Mouse (Mus musculus): ENCODE measurements at regions not wholly inside any gene's neighbourhood (a gene's known extent, or its start where the extent isn't known, plus 50 kb on each side); places are given as distances from the start of the nearest gene placed in this dataset.

- TF ChIP-seq CTCF (IDR thresholded peaks at IDR 0.05; ENCODE audit: extremely low read depth, insufficient read depth, insufficient read length, insufficient replicate concordance), result no peak
- TF ChIP-seq POLR2A (IDR thresholded peaks at IDR 0.05; ENCODE audit: low read depth, low read length), result no peak
These were observed 191.2 kb downstream of the Hs3st3b1 start for GRCm38 (mm10) chr11:63730880-63731279.

Measured in spleen, adult 2 months (tissue).